Mouse (Mus musculus): Measurements from ENCODE around the gene Cd300lg.

DNA sequence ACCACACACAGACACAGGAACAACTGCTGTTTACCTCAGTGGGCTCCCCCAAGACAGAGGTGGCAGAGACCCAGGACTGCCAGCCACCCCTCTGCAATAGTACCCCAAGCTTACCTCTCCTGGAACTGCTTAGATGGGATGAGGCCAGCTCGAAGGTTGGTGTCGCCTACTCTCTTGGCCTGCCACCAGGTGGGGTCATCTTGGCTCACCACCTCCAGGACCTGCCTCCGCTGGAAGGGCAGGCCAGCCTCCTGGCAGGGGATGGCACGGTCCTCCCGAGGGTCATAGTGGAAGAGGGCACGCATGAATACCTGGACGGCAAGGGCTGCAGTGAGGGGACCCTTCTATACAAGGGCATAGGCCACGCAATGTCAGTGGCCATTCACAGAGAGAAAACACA lies 28.1 kb upstream of the Cd300lg start:
- no peak for TF ChIP-seq CTCF (IDR thresholded peaks at IDR 0.05; ENCODE audit: low read depth, low read length)
- TF ChIP-seq GATA1 (IDR thresholded peaks at IDR 0.05; ENCODE audit: borderline replicate concordance, low read length), result no peak
- no peak for TF ChIP-seq POLR2AphosphoS5 (IDR thresholded peaks at IDR 0.05; ENCODE audit: insufficient replicate concordance, low read depth, low read length)

Measured in G1E (cell line).